Mouse (Mus musculus) brain, embryonic 14.5 days (tissue): ENCODE results near the gene Tacc2.

ENCODE experiments used
- CTCF ChIP-seq: fragments of 200-500 bp; IDR thresholded peaks from 2 replicates; pipeline ENCODE4 v1.5.1; 2012; ENCODE audit warnings: inconsistent platforms, mild to moderate bottlenecking, moderate library complexity, borderline replicate concordance; ENCODE audit not compliant: insufficient read depth, insufficient read length; ENCODE audit errors: extremely low read depth
- POLR2A ChIP-seq: fragments of 200-500 bp; IDR thresholded peaks from 2 replicates; pipeline ENCODE4 v1.6.1; 2012; ENCODE audit warnings: mild to moderate bottlenecking, inconsistent platforms, borderline replicate concordance; ENCODE audit not compliant: poor library complexity, insufficient read depth, insufficient read length, severe bottlenecking; ENCODE audit errors: extremely low read depth

DNA sequence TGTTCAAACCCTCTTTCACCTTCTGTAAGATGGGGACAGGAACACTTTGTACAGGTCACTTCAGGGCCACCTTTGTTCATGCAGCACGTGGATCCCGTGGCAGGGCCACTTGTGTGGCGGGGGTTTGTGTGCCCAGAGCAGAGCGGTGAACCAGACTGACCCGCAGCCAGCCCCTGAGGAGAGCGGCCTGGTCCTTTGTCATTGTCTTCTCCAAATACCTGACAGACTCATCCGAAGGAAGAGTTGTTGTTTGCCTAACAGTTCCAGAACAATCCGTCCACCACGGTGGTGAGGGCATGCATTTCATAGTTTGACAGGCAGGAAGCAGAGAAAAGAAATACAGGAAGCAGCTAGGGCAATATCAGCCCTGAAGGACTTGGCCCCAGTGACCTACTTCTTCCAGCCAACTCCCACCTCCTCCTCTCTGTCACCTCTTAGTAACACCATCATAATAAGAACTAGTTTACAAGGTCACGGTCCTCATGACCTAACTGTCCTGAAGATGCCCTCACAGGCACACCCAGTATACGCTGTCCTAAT is 180.2 kb downstream of the Tacc2 start:
- TF ChIP-seq CTCF, result no peak
- TF ChIP-seq POLR2A, result no peak
